Mouse (Mus musculus) bone marrow, adult 2 months (tissue): ENCODE measurements around the gene Polg. TPM values are rescaled to one million over a fixed set of nuclear protein-coding genes. Genes with fewer than 3 reads are reported as not detected.

ENCODE experiments used
- H3K27ac ChIP-seq: fragments of 200-500 bp; 2 replicates; pipeline ENCODE4 v1.5.1; 2012; ENCODE audit warnings: low read depth, mild to moderate bottlenecking, control low read depth, inconsistent platforms, low read length; ENCODE audit not compliant: control insufficient read depth, poor library complexity, insufficient read depth
- H3K4me1 ChIP-seq: fragments of 200-500 bp; 2 replicates; pipeline ENCODE4 v1.6.1; 2011; ENCODE audit warnings: low read length; ENCODE audit not compliant: control insufficient read depth, insufficient read depth
- H3K4me3 ChIP-seq: fragments of 200-500 bp; replicated peaks from 2 replicates; pipeline ENCODE3; 2011; ENCODE audit warnings: mild to moderate bottlenecking, low read depth, low read length, control low read depth; ENCODE audit not compliant: control insufficient read depth
- CTCF ChIP-seq: fragments of 200-500 bp; IDR thresholded peaks from 2 replicates; pipeline ENCODE4 v1.5.1; 2011; ENCODE audit warnings: low read length, control low read depth; ENCODE audit not compliant: control insufficient read depth, insufficient read depth
- POLR2A ChIP-seq: fragments of 200-500 bp; IDR thresholded peaks from 2 replicates; pipeline ENCODE4 v1.6.1; 2011; ENCODE audit warnings: low read depth, mild to moderate bottlenecking, control low read depth, low read length, borderline replicate concordance; ENCODE audit not compliant: control insufficient read depth
- WGBS: fragments of 180-500 bp; shearing (Covaris S2); methylation state at CpG from one replicate; pipeline ENCODE4 v1.1.7; 2018; 5-methylcytosine and 5-hydroxymethylcytosine counted together
- polyA plus RNA-seq: library from polyadenylated mRNA; stranded (reverse); fragments of >200 nt; gene quantifications from 2 replicates; pipeline ENCODE4 v1.2.4, GENCODE M21; 2011; ENCODE audit warnings: low replicate concordance; ENCODE audit not compliant: missing spikeins, insufficient read depth, insufficient read length

Polg gene
- polyA plus RNA-seq = 74.2 and 180 TPM in 2 replicates

- WGBS = under 1% methylated on average over 76 of the region's 76 CpGs
- TF ChIP-seq POLR2A (peak; percentile 80; the same call in 1 of the 2 replicates), CTCF (no peak)
- H3K4me1 ChIP-seq = peaks cover 10% of the 10 kb centered on the region
Measured at GRCm38 (mm10) chr7:79466053-79466901, at the start of gene Polg. Polg (minus strand) TSS chr7:79466362.

DNA sequence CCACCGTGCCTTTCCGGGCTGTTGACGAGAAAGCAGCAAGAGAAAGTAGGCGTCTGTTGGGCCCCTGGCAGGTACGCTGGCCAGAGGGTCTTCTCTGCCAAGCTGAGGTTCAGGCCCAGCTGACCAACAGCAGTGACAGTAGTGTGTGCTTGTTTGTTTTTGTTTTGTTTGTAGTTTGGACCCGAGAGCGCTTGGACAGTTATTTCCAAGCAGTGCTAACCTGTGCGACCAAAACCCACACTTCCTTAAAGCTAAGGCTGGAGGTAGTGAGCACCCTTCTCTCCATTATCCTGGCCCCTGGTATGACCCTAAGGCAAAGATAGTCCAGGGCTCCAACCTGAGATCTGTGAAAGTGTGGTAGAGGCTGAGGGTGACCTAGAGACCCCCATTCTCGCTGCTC lies 49.7 kb upstream of the Polg start:
- Histone ChIP-seq H3K27ac (no peak overlapping the region), H3K4me3 (no peak overlapping the region), H3K4me1 (no peaks in the 10 kb centered on the region)
- no peak for TF ChIP-seq POLR2A
- no peak for TF ChIP-seq CTCF
- 67% methylated on average over 9 of the region's 9 CpGs for WGBS

More at GRCm38 (mm10) chr7:79466053-79466901, at the start of gene Polg:
- Histone ChIP-seq H3K27ac (peak within 1 kb of the TSS; percentile 93), H3K4me3 (peak within 1 kb of the TSS; percentile 89)

DNA sequence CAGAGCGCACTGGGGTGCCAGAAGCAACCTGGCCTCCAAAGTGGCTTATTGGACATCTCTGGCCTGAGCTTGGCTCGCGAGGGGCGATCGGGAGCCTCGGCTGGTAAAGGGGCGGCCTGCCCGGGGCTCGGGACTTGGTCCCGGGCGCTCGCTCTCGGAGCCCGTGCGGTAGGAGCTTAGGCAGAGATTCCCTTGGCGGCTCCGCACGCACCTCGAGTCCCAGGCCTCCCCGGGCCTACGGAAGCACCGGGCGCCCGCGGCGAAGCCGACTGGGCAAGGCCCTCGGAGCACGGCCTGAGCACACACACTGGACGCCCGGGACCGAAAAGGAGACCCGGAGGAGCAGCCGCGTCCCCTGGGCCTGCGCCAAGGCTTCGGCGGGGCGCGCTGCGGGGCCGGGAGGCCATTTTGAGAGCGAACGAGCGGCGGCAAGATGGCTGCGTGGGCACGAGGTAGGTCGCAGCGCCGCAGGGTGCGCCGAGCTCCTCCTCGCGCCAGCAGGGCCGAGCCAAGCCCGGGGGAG lies 49.1 kb upstream of the Polg start:
- TF ChIP-seq CTCF (no peak), POLR2A (no peak)
- no peaks in the 10 kb centered on the region for H3K4me1 ChIP-seq
- WGBS = 13% methylated on average over 57 of the region's 57 CpGs
- no peak overlapping the region for H3K4me3 ChIP-seq
- H3K27ac ChIP-seq = no peak overlapping the region; the same call in 1 of the 2 replicates

- 10% methylated on average over 20 of the region's 20 CpGs for WGBS
- TF ChIP-seq POLR2A (no peak), CTCF (no peak)
- H3K4me1 ChIP-seq = no peaks in the 10 kb centered on the region
- no peak overlapping the region for H3K4me3 ChIP-seq
- no peak overlapping the region for H3K27ac ChIP-seq
Measured at GRCm38 (mm10) chr7:79514361-79514881, 48.3 kb upstream of the Polg start.

DNA sequence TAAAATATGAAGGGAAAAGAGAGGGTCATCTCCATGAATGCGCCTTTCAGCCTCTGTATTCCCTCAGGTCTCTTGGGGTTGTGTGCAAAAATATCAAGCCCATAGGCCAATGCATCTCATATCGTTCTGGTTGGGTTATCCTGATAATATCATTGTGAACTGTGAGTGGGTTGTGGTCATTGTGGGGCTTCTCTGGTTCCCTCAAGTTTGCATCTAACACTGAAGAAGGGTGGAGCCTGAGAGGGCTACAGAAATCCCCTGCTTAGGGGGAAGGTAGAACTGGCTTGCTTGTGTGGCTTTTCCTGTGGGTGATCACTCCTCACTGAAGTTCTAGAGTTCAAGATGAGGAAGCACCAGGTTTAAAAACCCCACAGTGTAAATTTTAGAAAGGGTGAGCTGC lies 47.3 kb upstream of the Polg start:
- H3K27ac ChIP-seq = no peak overlapping the region
- TF ChIP-seq POLR2A (no peak), CTCF (no peak)
- no peaks in the 10 kb centered on the region for H3K4me1 ChIP-seq
- 10% methylated on average over 2 of the region's 2 CpGs for WGBS
- no peak overlapping the region for H3K4me3 ChIP-seq

DNA sequence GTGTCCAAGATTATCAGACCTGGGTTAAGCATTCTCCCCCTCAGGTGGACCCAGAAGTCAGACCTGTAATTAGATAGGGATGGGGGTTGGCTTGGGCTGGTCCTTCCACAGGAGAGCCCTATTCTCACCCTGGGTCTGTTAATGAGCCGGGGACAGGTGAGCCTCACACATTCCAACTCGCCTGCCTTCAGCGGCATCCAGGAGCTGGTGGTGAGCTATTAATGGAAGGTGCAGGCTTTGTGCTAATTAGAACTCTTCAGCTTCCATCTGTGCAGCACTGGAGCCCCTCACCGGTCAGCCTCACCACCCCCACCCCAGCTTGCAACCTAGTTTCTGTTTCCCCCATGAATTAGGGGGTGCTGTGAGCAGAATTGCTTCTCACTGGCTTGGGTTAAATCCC lies 46.3 kb upstream of the Polg start:
- Histone ChIP-seq H3K4me1 (no peaks in the 10 kb centered on the region), H3K27ac (no peak overlapping the region), H3K4me3 (no peak overlapping the region)
- TF ChIP-seq CTCF = no peak
- WGBS = 23% methylated on average over 4 of the region's 4 CpGs

DNA sequence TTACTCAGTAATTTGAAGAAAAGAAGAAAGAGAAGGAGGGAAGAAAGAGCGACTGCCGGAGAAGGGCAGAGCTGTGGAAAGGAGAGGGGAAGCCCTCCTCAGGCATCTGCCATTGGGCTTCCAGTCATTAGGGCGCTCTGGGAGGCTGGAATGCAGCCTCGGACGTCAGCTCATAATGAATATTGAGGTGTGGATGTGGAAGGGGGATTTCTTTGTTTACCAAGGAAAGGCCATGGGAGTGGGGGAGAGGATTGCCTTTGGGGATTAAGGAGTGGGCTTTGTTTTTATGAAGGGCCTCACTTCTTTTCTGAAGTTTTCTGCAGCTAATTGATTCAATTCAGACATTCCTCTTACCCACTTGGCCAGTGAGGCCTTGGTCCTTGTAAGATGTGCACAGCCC lies 45.5 kb upstream of the Polg start:
- 22% methylated on average over 5 of the region's 5 CpGs for whole genome bisulfite sequencing
- no peak overlapping the region for H3K27ac ChIP-seq
- TF ChIP-seq POLR2A = no peak
- TF ChIP-seq CTCF = no peak
- no peak overlapping the region for H3K4me3 ChIP-seq
- no peaks in the 10 kb centered on the region for H3K4me1 ChIP-seq

DNA sequence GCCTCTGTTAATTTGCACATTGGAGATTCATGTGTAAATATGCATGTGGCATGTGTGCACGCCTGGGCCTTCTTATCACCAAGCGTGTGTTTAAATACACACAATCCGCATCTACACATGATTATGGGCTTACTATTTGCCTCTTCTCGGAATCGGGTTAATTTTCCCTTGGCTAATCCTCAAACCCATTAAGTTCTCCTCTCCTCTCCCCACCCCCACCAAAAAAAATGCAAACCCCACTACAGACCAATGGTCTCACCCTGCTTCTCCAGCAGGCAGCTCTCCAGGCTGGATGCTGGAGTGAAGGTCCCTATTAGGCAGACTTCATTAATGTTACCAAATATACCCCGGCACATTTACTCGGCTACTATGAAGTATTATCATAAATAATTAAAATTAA lies 45.0 kb upstream of the Polg start:
- Histone ChIP-seq H3K4me1 (no peaks in the 10 kb centered on the region), H3K4me3 (no peak overlapping the region), H3K27ac (no peak overlapping the region)
- WGBS = 31% methylated on average over 7 of the region's 7 CpGs
- TF ChIP-seq CTCF (no peak), POLR2A (no peak)
